Mouse (Mus musculus) heart, postnatal 0 days (tissue): ENCODE measurements around the gene Fmo4. TPM values are rescaled to one million over a fixed set of nuclear protein-coding genes. Genes with fewer than 3 reads are reported as not detected.

Experiments
- ATAC-seq: fragments of 200-750 bp; cut with Nextera tagmentation; 2 replicates; pipeline ENCODE4 v1.8.0; 2017; ENCODE audit warnings: low read depth, moderate number of reproducible peaks, moderate library complexity; ENCODE audit not compliant: insufficient read depth
- DNase-seq: peaks from one replicate; pipeline ENCODE4 v3.0.0-alpha.2; 2016; ENCODE audit warnings: low spot score
- H3K27ac ChIP-seq: fragments of 300-500 bp; sonication (generic); 2 replicates; pipeline ENCODE4 v1.5.1; 2014; ENCODE audit warnings: low read depth, mild to moderate bottlenecking
- H3K27me3 ChIP-seq: fragments of 300-500 bp; sonication (generic); 2 replicates; pipeline ENCODE4 v1.6.1; 2014; ENCODE audit warnings: low read length, mixed read lengths; ENCODE audit not compliant: control insufficient read depth, insufficient read depth
- H3K36me3 ChIP-seq: fragments of 300-500 bp; sonication (generic); replicated peaks from 2 replicates; pipeline ENCODE4 v1.6.1; 2014; ENCODE audit warnings: low read length, mixed read lengths; ENCODE audit not compliant: control insufficient read depth, insufficient read depth
- H3K4me1 ChIP-seq: fragments of 300-500 bp; sonication (generic); 2 replicates; pipeline ENCODE4 v1.6.1; 2014; ENCODE audit warnings: antibody characterized with exemption; ENCODE audit not compliant: control insufficient read depth, insufficient read depth
- H3K4me2 ChIP-seq: fragments of 300-500 bp; sonication (generic); 2 replicates; pipeline ENCODE4 v1.6.1; 2014; ENCODE audit warnings: low read depth, mild to moderate bottlenecking, low read length, moderate library complexity
- H3K4me3 ChIP-seq: fragments of 300-500 bp; sonication (generic); 2 replicates; pipeline ENCODE4 v1.5.1; 2014; ENCODE audit warnings: low read depth, low read length
- H3K9ac ChIP-seq: fragments of 300-500 bp; sonication (generic); replicated peaks from 2 replicates; pipeline ENCODE4 v1.6.1; 2014; ENCODE audit warnings: low read depth, low read length, mixed read lengths
- H3K9me3 ChIP-seq: fragments of 300-500 bp; sonication (generic); replicated peaks from 2 replicates; pipeline ENCODE4 v1.6.1; 2016; ENCODE audit warnings: low read length; ENCODE audit not compliant: control insufficient read depth
- CTCF ChIP-seq: IDR thresholded peaks from 2 replicates; pipeline ENCODE4 v1.5.1; 2016; ENCODE audit warnings: antibody characterized with exemption, control low read depth, low read depth
- EP300 ChIP-seq: IDR thresholded peaks from 2 replicates; pipeline ENCODE4 v1.6.1; 2016; ENCODE audit warnings: antibody characterized with exemption, low read depth
- WGBS: fragments of 180-500 bp; shearing (Covaris S2); extraction: QIAGEN DNeasy Blood & Tissue Kit; methylation state at CpG from one replicate; pipeline ENCODE4 v1.1.7; 2014; 5-methylcytosine and 5-hydroxymethylcytosine counted together
- polyA plus RNA-seq: library from polyadenylated mRNA; unstranded; fragments of >200 nt; fragmentation: Nextera tagmentation; extraction: Ambion mirVana; gene quantifications from 2 replicates; pipeline ENCODE4 v1.2.1, GENCODE M21; 2015
- total RNA-seq: library from RNA; depleted of rRNA; stranded (reverse); fragments of >200 nt; gene quantifications from 2 replicates; pipeline ENCODE4 v1.2.3, GENCODE M21; 2014; ENCODE audit warnings: low replicate concordance

Gene Fmo4
- total and polyA plus RNA-seq, 2 experiments from 2014 or later = 0.20 to 3.1 TPM

DNA sequence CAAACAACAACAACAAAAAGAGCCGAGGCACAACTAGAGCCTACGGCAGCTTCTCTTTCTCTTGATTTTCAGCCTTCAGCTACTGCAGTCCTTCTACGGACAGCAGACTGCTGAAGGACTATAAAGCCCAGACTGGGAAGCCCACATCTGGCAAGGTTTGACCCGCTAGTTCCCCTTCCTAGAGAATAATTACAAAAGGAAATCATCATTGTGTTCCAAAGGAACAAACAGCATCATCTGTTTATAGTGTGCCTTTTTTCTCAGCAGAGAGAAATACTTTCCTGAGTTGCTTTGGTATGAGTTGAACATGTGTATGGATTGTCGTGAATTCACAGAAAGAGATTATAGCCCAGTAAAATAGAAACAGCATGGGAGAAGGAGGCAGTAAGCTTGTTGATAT is 20.6 kb upstream of the Fmo4 start:
- no peak overlapping the region for H3K4me2 ChIP-seq
- DNase-seq = no peak
- H3K4me1 ChIP-seq = no peaks in the 10 kb centered on the region
- H3K27ac ChIP-seq = no peak overlapping the region
- TF ChIP-seq CTCF (no peak), EP300 (no peak)
- ATAC-seq = no peak
- 76% methylated on average over 5 of the region's 5 CpGs for WGBS
- H3K36me3 ChIP-seq = no peaks in the 10 kb centered on the region
- no peak overlapping the region for H3K4me3 ChIP-seq
- H3K9ac ChIP-seq = no peak overlapping the region
- no peaks in the 10 kb centered on the region for H3K27me3 ChIP-seq
- H3K9me3 ChIP-seq = no peaks in the 10 kb centered on the region

DNA sequence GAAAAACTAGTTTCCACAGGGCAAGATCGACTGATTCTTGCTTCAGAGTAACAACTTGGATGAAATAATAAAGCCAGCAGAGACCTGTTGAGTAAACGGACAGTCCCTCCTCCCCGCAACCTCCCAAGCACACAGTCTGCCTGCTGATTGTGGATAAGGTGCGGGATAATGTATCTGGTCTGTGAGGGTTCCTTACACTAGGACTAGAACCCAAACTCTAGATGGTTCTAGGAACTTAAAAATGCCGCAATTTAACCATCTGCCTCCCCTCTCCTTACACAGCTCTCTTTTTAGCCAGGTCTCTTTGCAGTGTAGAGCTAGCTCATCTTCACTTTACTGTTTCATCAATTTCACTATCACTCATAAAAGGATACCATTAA is 18.8 kb upstream of the Fmo4 start:
- TF ChIP-seq EP300 (no peak), CTCF (no peak)
- WGBS = 61% methylated on average over 5 of the region's 5 CpGs
- Histone ChIP-seq H3K9ac (no peak overlapping the region), H3K4me1 (no peaks in the 10 kb centered on the region), H3K9me3 (no peaks in the 10 kb centered on the region), H3K27ac (no peak overlapping the region), H3K4me3 (no peak overlapping the region), H3K4me2 (no peak overlapping the region), H3K27me3 (no peaks in the 10 kb centered on the region), H3K36me3 (no peaks in the 10 kb centered on the region)
- DNase-seq (no peak), ATAC-seq (no peak)

DNA sequence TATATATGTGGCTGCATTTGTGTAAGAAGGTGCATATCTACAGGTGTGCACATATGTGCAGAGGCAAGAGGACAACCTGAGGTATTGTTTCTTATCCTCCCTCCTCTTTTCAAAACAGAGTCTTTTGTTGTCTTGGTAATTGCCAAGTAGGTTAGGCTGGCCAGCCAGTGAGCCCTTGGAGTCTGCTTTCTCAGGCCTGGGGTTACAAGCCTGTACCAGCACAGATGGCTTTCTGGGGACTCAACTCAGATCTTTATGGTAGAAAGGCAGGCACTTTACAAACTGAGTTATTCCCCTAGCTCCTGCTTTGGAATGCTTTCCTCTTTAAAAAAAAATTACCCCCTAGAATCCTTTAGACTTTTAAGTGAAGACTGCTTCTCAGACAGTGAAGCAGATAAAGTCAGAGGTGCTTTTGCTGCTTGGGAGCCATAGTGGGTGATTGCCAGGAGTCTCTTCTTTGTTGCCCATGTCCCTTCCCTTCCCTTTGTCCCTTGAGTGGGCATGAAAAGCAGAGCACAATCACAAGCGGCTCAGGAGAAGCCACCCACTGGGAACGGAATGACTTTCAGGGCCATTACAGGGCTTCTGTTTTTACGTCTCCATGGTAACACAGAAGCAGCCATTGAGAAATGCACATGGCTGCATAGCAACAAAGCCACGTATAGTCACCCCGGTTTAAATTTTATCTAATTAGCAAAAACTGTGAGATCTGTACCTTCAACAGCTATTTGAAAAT is 18.2 kb upstream of the Fmo4 start:
- H3K9me3 ChIP-seq = no peaks in the 10 kb centered on the region
- no peaks in the 10 kb centered on the region for H3K36me3 ChIP-seq
- no peak for TF ChIP-seq CTCF
- TF ChIP-seq EP300 = no peak
- no peak overlapping the region for H3K4me3 ChIP-seq
- WGBS = 15% methylated on average over 5 of the region's 5 CpGs
- DNase-seq = no peak
- ATAC-seq = no peak
- no peaks in the 10 kb centered on the region for H3K27me3 ChIP-seq
- H3K27ac ChIP-seq = no peak overlapping the region
- H3K9ac ChIP-seq = no peak overlapping the region
- no peaks in the 10 kb centered on the region for H3K4me1 ChIP-seq
- H3K4me2 ChIP-seq = no peak overlapping the region

DNA sequence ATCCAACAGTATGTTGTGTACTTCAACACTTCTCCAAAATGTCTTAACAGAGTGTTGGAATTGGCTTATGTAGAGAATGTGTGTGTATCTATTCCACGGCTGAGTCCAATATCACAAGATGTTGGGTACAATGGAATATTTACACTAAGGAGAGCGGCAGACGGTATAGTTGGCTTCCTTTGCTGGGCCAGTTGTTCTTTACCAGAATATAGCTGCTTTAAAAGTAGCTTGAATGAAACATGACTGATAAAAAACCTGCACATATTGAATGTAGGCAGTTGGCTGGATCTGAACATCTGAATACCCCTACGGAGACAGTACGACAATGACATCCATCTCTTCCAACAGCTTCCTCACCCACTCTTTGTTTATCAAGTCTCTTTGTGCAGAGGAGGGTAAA is 5.5 kb upstream of the Fmo4 start:
- TF ChIP-seq EP300 (no peak), CTCF (no peak)

DNA sequence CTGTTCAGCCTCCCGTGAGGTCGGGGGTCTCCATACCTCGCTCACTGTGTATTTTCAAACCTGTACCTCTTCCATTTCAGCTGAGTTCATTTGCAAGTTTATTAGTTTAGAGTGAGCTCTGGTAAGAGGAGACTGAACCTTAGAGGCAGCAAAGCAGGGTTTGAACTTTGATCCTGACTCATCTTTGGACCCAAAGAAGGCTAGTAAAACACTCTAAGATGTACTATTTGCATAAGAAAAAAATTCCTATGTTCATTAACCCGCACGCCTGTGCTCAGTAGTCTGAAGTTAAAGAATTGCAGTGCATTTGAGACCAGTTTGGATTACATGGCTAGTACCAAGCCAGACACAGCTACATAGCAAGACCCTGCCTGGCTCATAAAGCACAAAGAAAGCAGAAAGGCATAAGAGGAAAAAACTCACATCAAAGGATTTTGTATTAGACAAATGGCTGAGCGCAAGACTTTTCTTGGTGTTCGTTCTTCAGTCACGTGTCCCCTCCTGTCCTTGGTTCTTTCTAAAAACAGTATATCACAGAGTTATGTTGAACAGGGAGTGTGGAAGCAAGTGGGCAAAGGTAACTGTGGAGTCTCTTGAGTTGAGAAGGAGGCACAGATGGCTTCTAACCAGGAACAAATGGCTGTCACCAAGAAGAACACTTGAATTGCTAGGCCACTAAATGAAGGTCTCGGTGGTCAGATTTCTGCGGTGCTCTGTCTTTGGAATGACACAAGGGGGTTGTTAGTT is 1.8 kb upstream of the Fmo4 start:
- Histone ChIP-seq H3K27ac (no peak overlapping the region), H3K4me3 (no peak overlapping the region), H3K36me3 (no peaks in the 10 kb centered on the region), H3K4me2 (no peak overlapping the region), H3K27me3 (no peaks in the 10 kb centered on the region), H3K9me3 (no peaks in the 10 kb centered on the region), H3K4me1 (no peaks in the 10 kb centered on the region), H3K9ac (no peak overlapping the region)
- 82% methylated on average over 10 of the region's 10 CpGs for WGBS
- no peak for ATAC-seq
- DNase-seq = no peak
- TF ChIP-seq CTCF (no peak), EP300 (no peak)

More for the DNA sequence above, 5.5 kb upstream of the Fmo4 start:
- Histone ChIP-seq H3K27me3 (no peaks in the 10 kb centered on the region), H3K36me3 (no peaks in the 10 kb centered on the region), H3K4me2 (no peak overlapping the region), H3K9me3 (no peaks in the 10 kb centered on the region), H3K4me3 (no peak overlapping the region), H3K4me1 (no peaks in the 10 kb centered on the region), H3K27ac (no peak overlapping the region), H3K9ac (no peak overlapping the region)
- ATAC-seq = no peak
- DNase-seq = no peak
- WGBS = 91% methylated on average over 5 of the region's 5 CpGs

DNA sequence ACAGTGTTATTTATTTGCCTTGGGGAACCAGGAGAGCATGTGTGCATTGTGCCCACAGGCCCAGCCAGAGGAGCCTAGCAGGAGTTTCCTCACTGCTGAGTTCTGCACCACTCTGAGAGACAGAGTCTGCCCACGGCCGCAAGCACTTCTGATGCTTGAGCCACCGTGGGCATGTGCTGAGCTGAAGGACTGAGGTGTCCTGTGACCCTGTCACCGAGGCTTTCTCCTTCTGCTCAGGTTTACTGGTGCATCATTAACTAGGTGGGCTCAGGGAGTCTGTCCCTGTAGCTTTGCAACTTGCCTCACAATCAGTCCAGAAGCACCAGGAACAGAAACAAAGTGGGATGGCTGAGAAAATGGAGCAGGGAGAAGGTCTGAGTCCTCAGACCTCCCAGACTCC is 1.2 kb upstream of the Fmo4 start:
- TF ChIP-seq EP300 (no peak), CTCF (no peak)
- H3K4me1 ChIP-seq = no peaks in the 10 kb centered on the region
- DNase-seq (no peak), ATAC-seq (no peak)
- 77% methylated on average over 4 of the region's 4 CpGs for WGBS
- H3K36me3 ChIP-seq = no peaks in the 10 kb centered on the region
- H3K27me3 ChIP-seq = no peaks in the 10 kb centered on the region
- no peak overlapping the region for H3K27ac ChIP-seq
- no peaks in the 10 kb centered on the region for H3K9me3 ChIP-seq
- no peak overlapping the region for H3K4me3 ChIP-seq
- no peak overlapping the region for H3K4me2 ChIP-seq
- no peak overlapping the region for H3K9ac ChIP-seq
